Mouse (Mus musculus) hindbrain, embryonic 15.5 days (tissue): ENCODE measurements around the gene Ksr2. TPM values are rescaled to one million over a fixed set of nuclear protein-coding genes. Genes with fewer than 3 reads are reported as not detected.

Source experiments
- ATAC-seq: fragments of 200-750 bp; cut with Nextera tagmentation; 2 replicates; pipeline ENCODE4 v1.8.0; 2017; ENCODE audit warnings: low read depth, moderate number of reproducible peaks, moderate TSS enrichment; ENCODE audit not compliant: low FRiP score
- H3K27ac ChIP-seq: fragments of 300-500 bp; sonication (generic); replicated peaks from 2 replicates; pipeline ENCODE4 v1.5.1; 2015; ENCODE audit warnings: mild to moderate bottlenecking, inconsistent platforms
- H3K27me3 ChIP-seq: fragments of 300-500 bp; sonication (generic); 2 replicates; pipeline ENCODE4 v1.6.1; 2015; ENCODE audit warnings: control low read depth, inconsistent platforms
- H3K36me3 ChIP-seq: fragments of 300-500 bp; sonication (generic); 2 replicates; pipeline ENCODE4 v1.6.1; 2015; ENCODE audit warnings: control low read depth, inconsistent platforms
- H3K4me1 ChIP-seq: fragments of 300-500 bp; sonication (generic); replicated peaks from 2 replicates; pipeline ENCODE4 v1.6.1; 2015; ENCODE audit warnings: control low read depth, inconsistent platforms
- H3K4me2 ChIP-seq: fragments of 300-500 bp; sonication (generic); 2 replicates; pipeline ENCODE4 v1.6.1; 2015; ENCODE audit warnings: moderate library complexity, mild to moderate bottlenecking, inconsistent platforms
- H3K4me3 ChIP-seq: fragments of 300-500 bp; sonication (generic); 2 replicates; pipeline ENCODE4 v1.5.1; 2015; ENCODE audit warnings: mild to moderate bottlenecking, inconsistent platforms
- H3K9ac ChIP-seq: fragments of 300-500 bp; sonication (generic); 2 replicates; pipeline ENCODE4 v1.6.1; 2015; ENCODE audit warnings: inconsistent platforms
- H3K9me3 ChIP-seq: fragments of 300-500 bp; sonication (generic); 2 replicates; pipeline ENCODE4 v1.6.1; 2016; ENCODE audit warnings: control low read depth, inconsistent platforms
- whole genome bisulfite sequencing: fragments of 180-500 bp; shearing (Covaris S2); methylation state at CpG from one replicate; pipeline ENCODE4 v1.1.7; 2015; 5-methylcytosine and 5-hydroxymethylcytosine counted together
- polyA plus RNA-seq: library from polyadenylated mRNA; unstranded; fragments of >200 nt; fragmentation: Nextera tagmentation; extraction: Ambion mirVana; gene quantifications from 2 replicates; pipeline ENCODE4 v1.2.1, GENCODE M21; 2015

Ksr2 gene
- polyA plus RNA-seq, 1 experiment from 2014 or later = 8.1 TPM

DNA sequence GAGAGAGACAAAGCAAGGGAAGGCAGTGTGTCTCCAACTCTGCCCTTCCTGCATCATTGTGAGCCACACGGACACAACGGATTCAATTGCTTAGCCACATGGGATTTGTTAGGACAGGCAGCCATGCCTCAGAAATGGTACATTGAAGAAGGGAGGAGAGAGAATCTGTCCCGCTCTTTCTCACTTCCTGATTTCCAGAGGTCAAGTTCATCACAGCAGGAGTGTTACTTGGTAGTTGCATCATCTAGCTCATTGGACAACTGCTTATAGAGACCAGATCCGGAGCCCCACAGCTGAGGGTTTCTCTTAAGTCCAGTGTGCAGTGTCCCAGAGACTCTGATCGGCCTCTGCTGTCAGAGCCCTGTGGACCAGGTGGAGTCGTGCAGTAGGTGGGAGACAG is 227.8 kb downstream of the Ksr2 start:
- Histone ChIP-seq H3K36me3 (no peaks in the 10 kb centered on the region), H3K27me3 (no peaks in the 10 kb centered on the region), H3K9ac (no peak overlapping the region), H3K4me2 (no peak overlapping the region), H3K4me3 (no peak overlapping the region), H3K4me1 (no peaks in the 10 kb centered on the region), H3K9me3 (no peaks in the 10 kb centered on the region), H3K27ac (no peak overlapping the region)
- WGBS = 79% methylated on average over 6 of the region's 6 CpGs
- ATAC-seq = no peak

DNA sequence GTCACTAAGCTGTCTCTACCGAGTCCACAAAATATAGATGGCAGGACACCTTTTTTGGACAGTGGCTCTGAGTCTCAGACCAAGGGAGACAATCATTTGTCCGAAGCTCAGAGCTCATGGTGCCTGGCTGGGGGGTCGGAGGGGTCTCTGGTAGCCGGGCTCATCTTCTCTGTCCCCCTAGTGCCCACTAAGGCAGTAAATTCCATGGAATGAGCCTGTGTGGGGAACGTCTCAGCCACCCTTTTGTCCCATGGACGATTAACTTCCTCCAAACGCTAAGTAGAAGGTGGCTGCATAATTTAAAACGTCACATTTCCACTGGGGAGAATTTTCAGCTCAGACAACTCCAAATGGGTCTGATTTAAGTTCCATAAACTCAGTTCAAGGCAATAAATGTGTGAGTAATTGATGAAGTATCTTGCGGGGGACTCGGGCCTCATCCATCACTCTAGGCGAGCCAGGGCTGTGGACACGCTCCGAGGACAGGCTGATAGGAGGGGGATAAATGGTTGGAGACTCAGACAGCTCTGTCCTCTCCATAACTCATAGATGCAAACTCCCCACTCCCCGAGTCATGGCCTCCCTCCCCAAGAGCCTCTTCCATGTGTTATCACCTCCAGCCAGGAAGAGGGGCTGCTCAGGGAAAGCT is 237.6 kb downstream of the Ksr2 start:
- 72% methylated on average over 14 of the region's 14 CpGs for WGBS
- Histone ChIP-seq H3K27me3 (no peaks in the 10 kb centered on the region), H3K36me3 (no peaks in the 10 kb centered on the region), H3K9ac (no peak overlapping the region), H3K4me1 (0 out of 2 replicates have a peak, but pooled peaks cover 3% of the 10 kb centered on the region), H3K4me2 (no peak overlapping the region), H3K4me3 (no peak overlapping the region), H3K27ac (no peak overlapping the region), H3K9me3 (no peaks in the 10 kb centered on the region)
- ATAC-seq = peak; percentile 54; the same call in 1 of the 2 replicates

DNA sequence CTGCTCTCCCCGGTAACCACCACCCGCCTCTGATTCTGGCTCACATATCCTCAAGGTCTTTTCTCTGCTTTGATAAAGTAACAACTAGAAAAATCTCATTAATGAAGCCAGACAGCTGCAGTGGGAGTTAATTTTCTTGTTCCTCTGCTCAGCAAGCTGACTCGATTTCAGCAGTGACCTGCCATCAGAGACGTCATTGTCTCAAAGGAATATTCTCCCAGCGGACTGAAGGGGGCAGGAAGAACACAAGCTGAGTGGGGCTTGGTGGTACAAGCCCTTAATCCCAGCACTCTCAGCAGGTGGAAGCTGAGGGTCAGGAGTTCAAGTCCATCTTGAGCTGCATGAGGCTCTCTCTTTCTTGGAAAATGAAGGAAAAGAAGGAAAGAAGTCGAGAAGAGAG is 244.8 kb downstream of the Ksr2 start:
- Histone ChIP-seq H3K4me1 (0 out of 2 replicates have a peak, but pooled peaks cover 4% of the 10 kb centered on the region), H3K4me3 (no peak overlapping the region), H3K9ac (no peak overlapping the region), H3K27ac (0 out of 2 replicates have a peak overlapping the region, but pooled peaks have one; percentile 40), H3K27me3 (no peaks in the 10 kb centered on the region), H3K9me3 (no peaks in the 10 kb centered on the region), H3K4me2 (no peak overlapping the region), H3K36me3 (no peaks in the 10 kb centered on the region)
- ATAC-seq = no peak
- 29% methylated on average over 6 of the region's 6 CpGs for WGBS

DNA sequence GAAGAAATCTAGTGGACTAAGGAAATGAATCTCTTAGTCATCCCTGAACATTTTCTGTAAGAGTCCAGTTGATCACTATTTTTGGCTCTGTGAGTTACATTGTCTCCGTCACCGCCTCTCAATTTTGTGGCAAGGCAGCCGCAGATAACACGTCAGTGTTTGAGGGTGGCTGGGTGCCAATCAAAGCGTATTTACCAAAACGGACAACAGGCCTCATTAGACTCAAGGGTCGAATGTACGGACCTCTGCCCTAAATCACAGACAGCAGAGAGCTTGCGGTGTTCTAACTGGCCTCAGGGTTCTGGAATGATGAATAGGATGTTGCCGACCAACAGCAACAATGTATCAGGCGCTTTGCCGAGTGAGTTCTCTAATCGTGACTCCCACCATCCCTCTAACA is 245.8 kb downstream of the Ksr2 start:
- 61% methylated on average over 13 of the region's 13 CpGs for WGBS
- 0 out of 2 replicates have a peak, but pooled peaks cover 4% of the 10 kb centered on the region for H3K4me1 ChIP-seq
- no peaks in the 10 kb centered on the region for H3K27me3 ChIP-seq
- no peak overlapping the region for H3K9ac ChIP-seq
- no peak overlapping the region for H3K4me2 ChIP-seq
- no peak overlapping the region for H3K27ac ChIP-seq
- H3K36me3 ChIP-seq = no peaks in the 10 kb centered on the region
- no peaks in the 10 kb centered on the region for H3K9me3 ChIP-seq
- no peak for ATAC-seq
- H3K4me3 ChIP-seq = no peak overlapping the region

DNA sequence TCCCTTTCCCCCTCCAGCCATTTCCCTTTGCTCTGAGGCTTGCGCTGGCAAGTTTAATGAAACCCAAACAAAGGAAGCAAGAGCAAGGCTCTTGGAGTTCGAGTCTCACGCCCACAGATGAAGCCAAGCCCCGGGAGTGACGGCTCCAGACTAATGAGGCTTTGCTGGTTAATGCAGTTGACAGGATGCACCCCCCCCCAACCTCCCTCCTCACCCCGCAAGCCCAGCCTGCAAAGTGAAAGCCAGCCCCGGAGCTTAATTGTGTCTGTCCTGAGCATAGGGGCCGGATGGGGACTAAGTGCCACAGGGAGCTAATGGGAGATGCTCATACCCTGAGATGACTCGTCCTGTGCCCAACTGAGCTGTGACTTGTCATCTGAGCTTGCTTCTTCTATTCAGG is 251.4 kb downstream of the Ksr2 start:
- no peak overlapping the region for H3K9ac ChIP-seq
- H3K36me3 ChIP-seq = no peaks in the 10 kb centered on the region
- H3K9me3 ChIP-seq = no peaks in the 10 kb centered on the region
- peaks cover 24% of the 10 kb centered on the region for H3K4me1 ChIP-seq
- H3K4me2 ChIP-seq = no peak overlapping the region
- no peak for ATAC-seq
- H3K4me3 ChIP-seq = no peak overlapping the region
- 0 out of 2 replicates have a peak overlapping the region, but pooled peaks have one; percentile 16 for H3K27ac ChIP-seq
- no peaks in the 10 kb centered on the region for H3K27me3 ChIP-seq
- WGBS = 11% methylated on average over 9 of the region's 9 CpGs

DNA sequence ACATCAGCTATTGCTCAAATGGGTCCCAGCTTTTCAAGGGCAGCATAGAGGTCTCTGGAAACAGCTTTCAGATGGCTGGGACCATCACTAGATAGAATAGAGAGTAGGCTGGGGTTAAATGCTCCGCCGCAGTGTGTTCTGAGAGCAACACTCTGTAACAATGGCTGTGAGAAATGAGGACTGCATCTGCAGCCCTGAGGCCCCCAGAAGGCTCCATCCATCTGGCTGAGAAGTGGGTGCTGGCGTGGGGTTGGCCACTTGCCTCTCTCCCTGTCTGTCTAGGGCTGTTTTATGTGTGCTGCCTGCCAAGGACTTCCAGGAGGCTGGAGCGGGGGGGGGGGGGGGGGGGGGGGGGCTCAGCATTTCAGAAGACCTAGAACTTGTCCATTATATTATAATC is 253.5 kb downstream of the Ksr2 start:
- 60% methylated on average over 3 of the region's 4 CpGs for WGBS
- Histone ChIP-seq H3K27ac (no peak overlapping the region), H3K27me3 (no peaks in the 10 kb centered on the region)

DNA sequence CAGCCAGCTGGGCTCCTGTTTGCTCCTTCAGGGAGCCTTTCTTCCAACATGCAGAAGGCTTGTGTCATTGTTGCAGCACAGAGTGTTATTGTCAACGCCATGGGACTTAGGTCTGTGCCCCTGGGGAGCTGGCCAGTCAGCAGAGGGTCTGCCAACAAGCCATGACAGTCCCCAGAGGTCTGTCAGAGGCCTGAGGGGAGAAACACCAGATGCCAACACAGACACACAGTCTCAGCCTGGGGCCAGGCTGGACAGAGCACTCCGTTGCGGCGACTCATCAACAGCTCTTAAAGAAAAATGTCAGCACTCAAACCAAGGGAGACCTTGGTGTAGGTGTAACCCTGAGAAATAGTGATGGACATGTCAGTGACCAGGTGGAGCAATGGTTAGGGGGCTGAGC is 255.5 kb downstream of the Ksr2 start:
- 52% methylated on average over 4 of the region's 4 CpGs for WGBS
- H3K4me3 ChIP-seq = no peak overlapping the region
- no peaks in the 10 kb centered on the region for H3K36me3 ChIP-seq
- H3K9me3 ChIP-seq = no peaks in the 10 kb centered on the region
- no peaks in the 10 kb centered on the region for H3K27me3 ChIP-seq
- no peak overlapping the region for H3K4me2 ChIP-seq
- H3K27ac ChIP-seq = no peak overlapping the region
- 0 out of 2 replicates have a peak, but pooled peaks have one; percentile 13 for ATAC-seq
- peaks cover 29% of the 10 kb centered on the region for H3K4me1 ChIP-seq
- H3K9ac ChIP-seq = no peak overlapping the region

More for the DNA sequence above, 253.5 kb downstream of the Ksr2 start:
- Histone ChIP-seq H3K9ac (no peak overlapping the region), H3K4me1 (peaks cover 27% of the 10 kb centered on the region), H3K36me3 (no peaks in the 10 kb centered on the region), H3K4me2 (no peak overlapping the region), H3K4me3 (no peak overlapping the region), H3K9me3 (no peaks in the 10 kb centered on the region)
- ATAC-seq = no peak

DNA sequence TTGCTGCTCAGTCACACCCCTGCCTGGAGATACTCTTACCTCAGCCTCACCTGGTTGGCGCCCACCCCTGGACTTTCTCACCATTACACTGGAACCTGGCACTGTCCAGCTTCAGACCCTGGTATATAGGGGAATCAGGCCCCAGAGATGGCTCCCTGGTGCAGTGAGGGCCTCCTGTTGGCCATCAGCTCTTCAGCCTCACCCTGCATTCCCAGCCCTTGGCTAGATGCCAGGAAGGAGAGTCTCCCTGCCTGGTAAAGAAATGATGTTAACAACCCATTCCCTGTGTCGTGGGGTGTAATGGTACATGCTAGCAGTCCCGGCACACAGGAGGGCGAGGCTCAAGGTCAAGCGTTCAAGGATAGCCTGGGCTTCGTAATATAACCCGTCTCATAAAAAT is 256.0 kb downstream of the Ksr2 start:
- H3K27ac ChIP-seq = no peak overlapping the region
- H3K4me3 ChIP-seq = no peak overlapping the region
- peaks cover 29% of the 10 kb centered on the region for H3K4me1 ChIP-seq
- H3K4me2 ChIP-seq = no peak overlapping the region
- ATAC-seq = no peak
- no peaks in the 10 kb centered on the region for H3K36me3 ChIP-seq
- no peak overlapping the region for H3K9ac ChIP-seq
- H3K27me3 ChIP-seq = no peaks in the 10 kb centered on the region
- 70% methylated on average over 7 of the region's 7 CpGs for WGBS
- no peaks in the 10 kb centered on the region for H3K9me3 ChIP-seq

DNA sequence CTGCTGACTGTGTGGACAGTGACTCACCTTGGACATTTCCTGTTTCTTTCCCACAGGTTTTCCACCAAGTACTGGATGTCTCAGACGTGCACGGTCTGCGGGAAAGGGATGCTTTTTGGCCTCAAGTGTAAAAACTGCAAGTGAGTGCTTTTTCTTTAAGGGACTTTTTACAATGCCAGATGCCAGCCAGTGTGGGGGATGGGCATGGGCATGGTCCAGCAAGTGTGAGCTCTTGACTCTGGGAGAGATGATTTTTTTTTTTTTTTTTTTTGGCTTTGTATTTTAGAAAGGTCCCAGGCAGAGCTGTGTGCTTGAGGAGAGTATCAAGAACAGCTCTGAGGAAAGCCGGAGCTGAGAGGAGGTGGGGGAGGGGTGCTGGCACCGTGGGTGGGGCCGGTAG is 257.6 kb downstream of the Ksr2 start:
- no peak overlapping the region for H3K4me2 ChIP-seq
- no peak for ATAC-seq
- no peaks in the 10 kb centered on the region for H3K36me3 ChIP-seq
- H3K4me3 ChIP-seq = no peak overlapping the region
- WGBS = 55% methylated on average over 6 of the region's 6 CpGs
- H3K9ac ChIP-seq = no peak overlapping the region
- peaks cover 20% of the 10 kb centered on the region for H3K4me1 ChIP-seq
- H3K9me3 ChIP-seq = no peaks in the 10 kb centered on the region
- H3K27ac ChIP-seq = no peak overlapping the region
- no peaks in the 10 kb centered on the region for H3K27me3 ChIP-seq

DNA sequence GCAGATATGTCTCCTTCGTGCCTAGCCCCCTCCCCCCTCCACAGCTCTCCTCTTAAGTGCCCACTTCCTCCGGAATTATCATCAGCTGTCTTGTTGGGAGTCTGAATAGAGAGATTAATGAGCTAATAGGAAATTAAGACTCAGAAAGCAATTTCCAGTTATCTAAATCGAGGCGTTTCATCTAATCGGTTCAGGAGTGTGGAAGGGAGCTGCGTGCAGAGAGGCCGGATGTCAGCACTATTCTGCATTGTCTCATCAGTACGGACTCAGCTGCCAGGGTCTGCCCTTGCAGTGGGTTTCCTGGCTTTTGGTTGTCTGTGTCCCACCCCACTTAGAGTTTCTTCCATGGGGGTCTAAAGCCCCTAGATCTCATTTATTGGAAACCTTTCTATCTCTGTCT is 262.0 kb downstream of the Ksr2 start:
- WGBS = 63% methylated on average over 8 of the region's 8 CpGs
- no peaks in the 10 kb centered on the region for H3K9me3 ChIP-seq
- no peak overlapping the region for H3K27ac ChIP-seq
- peaks cover 3% of the 10 kb centered on the region; the same call in 1 of the 2 replicates for H3K4me1 ChIP-seq
- no peak overlapping the region for H3K9ac ChIP-seq
- no peaks in the 10 kb centered on the region for H3K27me3 ChIP-seq
- peak; percentile 56; the same call in 1 of the 2 replicates for ATAC-seq
- no peak overlapping the region for H3K4me2 ChIP-seq
- H3K36me3 ChIP-seq = no peaks in the 10 kb centered on the region
- H3K4me3 ChIP-seq = no peak overlapping the region

DNA sequence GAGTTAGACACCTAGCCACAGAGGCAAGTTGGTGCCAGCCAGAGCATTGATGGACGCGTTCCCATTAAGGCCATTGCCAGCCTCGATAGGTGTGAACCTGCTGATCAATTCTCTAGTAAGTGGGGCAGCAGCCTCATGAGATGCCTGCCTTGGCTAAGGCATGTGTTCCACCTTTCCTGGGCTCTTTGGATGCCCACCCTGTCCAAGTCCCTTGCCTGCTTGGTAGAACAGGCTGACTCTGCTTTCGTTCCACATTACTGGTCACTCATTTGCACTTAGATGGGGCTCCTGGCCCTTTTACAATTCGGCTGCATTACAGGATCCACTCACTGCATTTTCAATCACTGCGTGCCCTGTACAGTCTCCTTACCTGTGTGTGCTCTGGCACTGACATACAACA is 263.4 kb downstream of the Ksr2 start:
- H3K27ac ChIP-seq = no peak overlapping the region
- no peak for ATAC-seq
- WGBS = 89% methylated on average over 6 of the region's 6 CpGs

DNA sequence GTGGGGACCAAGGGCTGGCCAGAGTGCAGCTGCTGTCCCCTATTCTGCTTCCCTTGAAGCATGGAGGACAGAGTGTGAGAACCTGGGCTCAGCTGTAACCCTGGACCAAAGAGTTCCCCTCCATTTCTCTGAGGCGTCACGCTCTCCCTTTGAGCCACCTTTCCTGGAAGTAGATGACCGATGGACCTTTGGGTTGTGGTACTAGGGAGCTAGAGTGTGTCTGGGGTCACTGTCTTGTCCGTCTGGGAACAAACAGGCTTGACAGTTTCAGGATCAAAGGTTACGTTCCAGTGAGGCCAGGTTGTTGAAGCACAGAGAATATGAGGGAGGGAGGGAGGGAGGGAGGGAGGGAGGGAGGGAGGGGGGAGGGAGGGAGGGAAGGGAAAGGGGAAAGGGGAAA is 264.6 kb downstream of the Ksr2 start:
- no peaks in the 10 kb centered on the region for H3K9me3 ChIP-seq
- H3K4me1 ChIP-seq = peaks cover 2% of the 10 kb centered on the region; the same call in 1 of the 2 replicates
- H3K27ac ChIP-seq = no peak overlapping the region
- ATAC-seq = no peak
- H3K9ac ChIP-seq = no peak overlapping the region
- H3K4me2 ChIP-seq = no peak overlapping the region
- no peaks in the 10 kb centered on the region for H3K27me3 ChIP-seq
- H3K4me3 ChIP-seq = no peak overlapping the region
- H3K36me3 ChIP-seq = no peaks in the 10 kb centered on the region
- 76% methylated on average over 5 of the region's 5 CpGs for WGBS

More for the DNA sequence above, 263.4 kb downstream of the Ksr2 start:
- Histone ChIP-seq H3K4me1 (peaks cover 3% of the 10 kb centered on the region; the same call in 1 of the 2 replicates), H3K36me3 (no peaks in the 10 kb centered on the region), H3K4me2 (no peak overlapping the region), H3K9me3 (no peaks in the 10 kb centered on the region), H3K27me3 (no peaks in the 10 kb centered on the region), H3K4me3 (no peak overlapping the region), H3K9ac (no peak overlapping the region)

DNA sequence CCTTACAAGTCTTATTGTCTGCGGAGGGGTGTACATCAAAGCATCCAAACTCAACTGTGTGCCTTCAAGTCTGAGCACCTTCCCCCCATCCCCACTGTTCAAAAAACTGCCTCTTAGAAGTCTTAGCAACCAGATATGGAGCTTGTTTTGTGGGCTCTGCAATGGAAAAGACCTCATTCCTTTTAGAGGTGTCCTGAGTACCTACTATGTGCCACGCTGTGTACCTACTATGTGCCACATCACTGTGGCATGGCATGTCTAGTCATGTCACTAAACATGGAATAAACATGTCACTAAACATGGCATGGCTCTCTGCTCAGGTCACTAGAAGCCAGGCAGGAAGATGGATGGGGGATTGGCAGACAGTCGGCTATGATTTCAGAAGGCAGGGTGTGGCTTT is 268.4 kb downstream of the Ksr2 start:
- no peaks in the 10 kb centered on the region for H3K27me3 ChIP-seq
- H3K9ac ChIP-seq = no peak overlapping the region
- no peaks in the 10 kb centered on the region for H3K9me3 ChIP-seq
- H3K4me2 ChIP-seq = no peak overlapping the region
- no peaks in the 10 kb centered on the region for H3K36me3 ChIP-seq
- no peak overlapping the region for H3K4me3 ChIP-seq
- ATAC-seq = no peak
- H3K27ac ChIP-seq = no peak overlapping the region
- 94% methylated on average over 3 of the region's 3 CpGs for WGBS
- no peaks in the 10 kb centered on the region for H3K4me1 ChIP-seq
